ENCODE assay signal across 20 mouse cellular contexts in the genomic region with DNA sequence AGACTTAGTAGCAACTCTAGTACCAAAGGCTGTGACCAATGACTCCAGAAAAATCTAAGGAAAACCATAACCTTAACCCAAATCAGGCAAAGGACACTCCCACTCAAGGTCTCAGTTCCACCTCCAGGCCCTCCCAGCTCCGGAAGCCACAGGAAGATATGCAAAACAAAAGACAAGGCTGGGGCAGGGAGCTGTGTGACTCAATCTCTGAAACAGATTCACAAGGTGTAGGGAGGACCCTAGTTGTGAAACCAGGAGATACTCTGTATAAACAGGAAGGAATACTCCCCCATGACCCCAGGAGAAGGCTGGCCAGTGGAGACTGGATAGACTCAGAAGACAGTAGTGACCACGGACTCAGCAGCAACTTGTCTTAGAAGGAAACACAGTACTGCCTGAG. TPM values are rescaled to one million over a fixed set of nuclear protein-coding genes. Genes with fewer than 3 reads are reported as not detected.
A peak's percentile ranks its signal among the peaks of the same experiment; 100 is the strongest.
DNase-seq lines count a peak whose midpoint lies in the region; ATAC-seq and TF ChIP-seq lines count a peak whose summit lies in the region.
"Had no signal": no experiment of that assay in that cellular context is flagged by ENCODE, and none has a peak within 500 bp of the region (broad histone marks: within the 10 kb centered on the region; RNA-seq: fewer than 3 reads in every experiment).

No protein-coding gene starts in this region.

- peak; percentile 27 for ATAC-seq in heart, embryonic 12.5 days (ENCODE audit: insufficient number of reproducible peaks, low FRiP score)
- ATAC-seq in kidney, postnatal 0 days (replicated peaks; ENCODE audit: low FRiP score, low read depth): no peak
- peak; percentile 22; the same call in 1 of the 2 replicates for ATAC-seq in common myeloid progenitor, adult 5-6 weeks (replicated peaks; ENCODE audit: low read depth, poor library complexity, severe bottlenecking)
- ATAC-seq: forebrain, embryonic 13.5 days; Patski had no signal

- H3K27me3 ChIP-seq in heart, embryonic 12.5 days (replicated peaks): no peaks in the 10 kb centered on the region
- no peaks in the 10 kb centered on the region for H3K27me3 ChIP-seq in kidney, postnatal 0 days (ENCODE audit: insufficient read depth, low read length)
- H3K27me3 ChIP-seq: forebrain, embryonic 13.5 days; hindbrain, embryonic 13.5 days; Patski had no signal

- H3K27ac ChIP-seq in heart, embryonic 12.5 days (ENCODE audit: poor library complexity, severe bottlenecking): peak overlapping the region; percentile 84
- no peak overlapping the region for H3K27ac ChIP-seq in kidney, postnatal 0 days
- H3K27ac ChIP-seq: forebrain, embryonic 13.5 days; hindbrain, embryonic 13.5 days; left cerebral cortex, adult 2 months; limb, embryonic 10.5 days; midbrain, embryonic 10.5 days had no signal

- peaks cover 32% of the 10 kb centered on the region for H3K36me3 ChIP-seq in heart, embryonic 12.5 days
- H3K36me3 ChIP-seq in kidney, postnatal 0 days (ENCODE audit: insufficient read depth, low read length): peaks cover 10% of the 10 kb centered on the region; the same call in 1 of the 2 replicates

- no peaks in the 10 kb centered on the region for H3K9me3 ChIP-seq in heart, embryonic 12.5 days (replicated peaks)
- H3K9me3 ChIP-seq in kidney, postnatal 0 days (replicated peaks; ENCODE audit: low read length): no peaks in the 10 kb centered on the region
- H3K9me3 ChIP-seq: forebrain, embryonic 13.5 days; hindbrain, embryonic 13.5 days; limb, embryonic 10.5 days; midbrain, embryonic 10.5 days had no signal

- TF ChIP-seq CTCF in kidney, postnatal 0 days (IDR thresholded peaks at IDR 0.05; ENCODE audit: low read depth): no peak

- no peak overlapping the region for H3K4me3 ChIP-seq in heart, embryonic 12.5 days
- H3K4me3 ChIP-seq in kidney, postnatal 0 days (replicated peaks; ENCODE audit: low read depth, low read length): no peak overlapping the region
- H3K4me3 ChIP-seq: forebrain, embryonic 13.5 days; hindbrain, embryonic 13.5 days; left cerebral cortex, adult 2 months; limb, embryonic 10.5 days; midbrain, embryonic 10.5 days had no signal

- 39% methylated on average over 2 of the region's 2 CpGs for WGBS in heart, embryonic 12.5 days
- WGBS in kidney, postnatal 0 days: 33% methylated on average over 2 of the region's 2 CpGs

- H3K9ac ChIP-seq in heart, embryonic 12.5 days: peak overlapping the region; percentile 14; the same call in 1 of the 2 replicates
- H3K9ac ChIP-seq in kidney, postnatal 0 days (ENCODE audit: low read depth, low read length): no peak overlapping the region
- H3K9ac ChIP-seq: forebrain, embryonic 13.5 days; hindbrain, embryonic 13.5 days had no signal

- no peak for DNase-seq in heart, adult 11 months
- DNase-seq in kidney, postnatal 0 days (ENCODE audit: low spot score): peak; percentile 26
- no peak for DNase-seq in kidney, postnatal 14 days
- peak; percentile 74 for DNase-seq in 416B (ENCODE audit: low read depth)
- DNase-seq in gastrocnemius, postnatal 36 days: no peak
- DNase-seq in layer of hippocampus, postnatal 36 days: no peak
- DNase-seq: cerebellum, adult 9-11 months; kidney, postnatal 10 days; right cerebral cortex, adult 18-20 months; thymus, adult 2 months had no signal

- H3K4me1 ChIP-seq in heart, embryonic 12.5 days (replicated peaks): peaks cover 35% of the 10 kb centered on the region
- H3K4me1 ChIP-seq in kidney, postnatal 0 days (replicated peaks; ENCODE audit: insufficient read depth, low read length): no peaks in the 10 kb centered on the region
- H3K4me1 ChIP-seq: forebrain, embryonic 13.5 days; midbrain, embryonic 10.5 days had no signal

- H3K4me2 ChIP-seq in heart, embryonic 12.5 days: peak overlapping the region; percentile 36
- no peak overlapping the region for H3K4me2 ChIP-seq in kidney, postnatal 0 days (ENCODE audit: low read length)
- H3K4me2 ChIP-seq: forebrain, embryonic 13.5 days; hindbrain, embryonic 13.5 days had no signal

- intact Hi-C loops in gastrocnemius, postnatal 36 days (cut with DNase I): loop anchor here (2.0 kb wide), 1 partner anchor 113 kb away; no protein-coding TSS in a partner anchor

RNA-seq across cellular contexts. Expression of gene Capn15, which starts 22.1 kb away (rescaled TPM):
- polyA plus RNA-seq in heart, embryonic 12.5 days (2016; fragmentation: Nextera tagmentation; extraction: Ambion mirVana): 16.9 and 18.0 TPM in 2 replicates
- 17.0 and 19.8 TPM in 2 replicates for polyA plus RNA-seq in kidney, postnatal 0 days (2015; fragmentation: Nextera tagmentation; extraction: Ambion mirVana)
- 4.1 and 4.6 TPM in 2 replicates for total RNA-seq in common myeloid progenitor, adult 5-6 weeks (2017)
- 1 to 10 TPM; 5.4 to 6.5 TPM for total RNA-seq in gastrocnemius, postnatal 36 days (2021)
- total RNA-seq in layer of hippocampus, postnatal 36 days (2021): 10 to 100 TPM; 52.5 to 60.2 TPM

RNA-seq across cellular contexts. Expression of gene A930017K11Rik, which starts 55.3 kb away (rescaled TPM):
- polyA plus RNA-seq in heart, embryonic 12.5 days (2016; fragmentation: Nextera tagmentation; extraction: Ambion mirVana): 0.08 and 0.17 TPM in 2 replicates
- 6.8 and 7.2 TPM in 2 replicates for polyA plus RNA-seq in kidney, postnatal 0 days (2015; fragmentation: Nextera tagmentation; extraction: Ambion mirVana)
- total RNA-seq in common myeloid progenitor, adult 5-6 weeks (2017): not detected in 2 replicates
- not detected for total RNA-seq in gastrocnemius, postnatal 36 days (2021)
- under 1 TPM; 0.95 to 0.96 TPM for total RNA-seq in layer of hippocampus, postnatal 36 days (2021)
- total RNA-seq: gastrocnemius, postnatal 4 days had no signal
- polyA plus RNA-seq: forebrain, embryonic 13.5 days; neural tube, embryonic 11.5 days had no signal

Comparison
In these comparisons a context has a peak if more than half of its experiments do, and no peak if none do; other contexts are left out.
1. DNase-seq: peak in kidney, postnatal 0 days (single experiment) and 416B (single experiment); none in heart, adult 11 months (single experiment), kidney, postnatal 14 days (single experiment), gastrocnemius, postnatal 36 days (0 of 2) and layer of hippocampus, postnatal 36 days (0 of 2).